ENCODE assay signal across 8 mouse cellular contexts in genomic region chr13:5862003-5862625, GRCm38 (mm10). TPM values are rescaled to one million over a fixed set of nuclear protein-coding genes. Genes with fewer than 3 reads are reported as not detected.
A peak's percentile ranks its signal among the peaks of the same experiment; 100 is the strongest.
DNase-seq lines count a peak whose midpoint lies in the region; ATAC-seq lines count a peak whose summit lies in the region.

No protein-coding gene starts in this region.

- H3K4me1 ChIP-seq in intestine, embryonic 16.5 days (ENCODE audit: control insufficient read depth, insufficient read depth, low read length) = peaks cover 25% of the 10 kb centered on the region
- H3K4me1 ChIP-seq in liver, embryonic 11.5 days (replicated peaks; ENCODE audit: control insufficient read depth, insufficient read depth, low read length) = peaks cover 5% of the 10 kb centered on the region

- H3K27ac ChIP-seq in intestine, embryonic 16.5 days (ENCODE audit: low read length) = peak overlapping the region; percentile 98
- H3K27ac ChIP-seq in liver, embryonic 11.5 days (ENCODE audit: low read depth, low read length) = peak overlapping the region; percentile 95

- no peaks in the 10 kb centered on the region for H3K9me3 ChIP-seq in intestine, embryonic 16.5 days (ENCODE audit: control insufficient read depth, low read length)
- no peaks in the 10 kb centered on the region for H3K9me3 ChIP-seq in liver, embryonic 11.5 days (ENCODE audit: control insufficient read depth, low read length)

- H3K4me2 ChIP-seq in intestine, embryonic 16.5 days (ENCODE audit: low read depth, low read length) = peak overlapping the region; percentile 55
- H3K4me2 ChIP-seq in liver, embryonic 11.5 days = peak overlapping the region; percentile 76

- under 1% methylated on average over 20 of the region's 20 CpGs for WGBS in intestine, embryonic 16.5 days
- under 1% methylated on average over 20 of the region's 20 CpGs for WGBS in liver, embryonic 11.5 days

- DNase-seq in ovary, postnatal 36 days (ENCODE audit: low spot score) = peak; percentile 20
- no peak for DNase-seq in ovary, adult 18-20 months (ENCODE audit: low spot score)
- peak; percentile 65 for DNase-seq in cerebellum, adult 11-12 months
- DNase-seq in gastrocnemius, postnatal 14 days = peak; percentile 40
- no peak for DNase-seq in liver, embryonic 11.5 days (ENCODE audit: low spot score)
- DNase-seq in neural tube, embryonic 10.5 days (ENCODE audit: extremely low spot score, low spot score) = peak; percentile 35
- no peak for DNase-seq in frontal cortex, postnatal 14 days (ENCODE audit: low spot score in 2 of 2)

- H3K27me3 ChIP-seq in intestine, embryonic 16.5 days (replicated peaks; ENCODE audit: control insufficient read depth, insufficient read depth, low read length) = no peaks in the 10 kb centered on the region
- H3K27me3 ChIP-seq in liver, embryonic 11.5 days (replicated peaks; ENCODE audit: control insufficient read depth, insufficient read depth, low read length) = no peaks in the 10 kb centered on the region

- peak overlapping the region; percentile 82 for H3K4me3 ChIP-seq in intestine, embryonic 16.5 days (ENCODE audit: low read length)
- H3K4me3 ChIP-seq in liver, embryonic 11.5 days (ENCODE audit: low read depth, low read length) = peak overlapping the region; percentile 75

- ATAC-seq in intestine, embryonic 16.5 days = no peak
- ATAC-seq in liver, embryonic 11.5 days (replicated peaks; ENCODE audit: low FRiP score) = no peak

- H3K9ac ChIP-seq in intestine, embryonic 16.5 days (ENCODE audit: low read depth, low read length) = peak overlapping the region; percentile 86
- peak overlapping the region; percentile 78 for H3K9ac ChIP-seq in liver, embryonic 11.5 days (ENCODE audit: low read depth, low read length)

- intact Hi-C loops in gastrocnemius, postnatal 14 days (cut with DNase I; ENCODE audit: low total_unique reads) = no loop called here

- peaks cover 18% of the 10 kb centered on the region for H3K36me3 ChIP-seq in intestine, embryonic 16.5 days (ENCODE audit: control insufficient read depth, insufficient read depth, low read length)
- peaks cover 17% of the 10 kb centered on the region for H3K36me3 ChIP-seq in liver, embryonic 11.5 days (ENCODE audit: control insufficient read depth, insufficient read depth, low read length)

RNA-seq across cellular contexts. Expression of gene Klf6, which starts 0.8 kb away (rescaled TPM):
- 10 to 100 TPM; 21.8 to 32.9 TPM for total RNA-seq in gastrocnemius, postnatal 14 days (2021)
- polyA plus RNA-seq in intestine, embryonic 16.5 days (2015; fragmentation: Nextera tagmentation; extraction: Ambion mirVana) = 66.9 and 71.5 TPM in 2 replicates
- polyA plus RNA-seq in liver, embryonic 11.5 days (2014; fragmentation: Nextera tagmentation; extraction: Ambion mirVana) = 25.7 and 31.5 TPM in 2 replicates

Comparison
In these comparisons a context has a peak if more than half of its experiments do, and no peak if none do; other contexts are left out.
1. DNase-seq: peak in ovary, postnatal 36 days (single experiment), cerebellum, adult 11-12 months (single experiment), gastrocnemius, postnatal 14 days (single experiment) and neural tube, embryonic 10.5 days (single experiment); none in ovary, adult 18-20 months (single experiment), liver, embryonic 11.5 days (single experiment) and frontal cortex, postnatal 14 days (0 of 2).